Mouse (Mus musculus) retina, embryonic 14.5 days (tissue): ENCODE data around the gene Tmem100.

Experiments
- DNase-seq: peaks from one replicate; pipeline ENCODE4 v3.0.0-alpha.2; 2015; ENCODE audit warnings: low spot score

Tmem100 gene

DNA sequence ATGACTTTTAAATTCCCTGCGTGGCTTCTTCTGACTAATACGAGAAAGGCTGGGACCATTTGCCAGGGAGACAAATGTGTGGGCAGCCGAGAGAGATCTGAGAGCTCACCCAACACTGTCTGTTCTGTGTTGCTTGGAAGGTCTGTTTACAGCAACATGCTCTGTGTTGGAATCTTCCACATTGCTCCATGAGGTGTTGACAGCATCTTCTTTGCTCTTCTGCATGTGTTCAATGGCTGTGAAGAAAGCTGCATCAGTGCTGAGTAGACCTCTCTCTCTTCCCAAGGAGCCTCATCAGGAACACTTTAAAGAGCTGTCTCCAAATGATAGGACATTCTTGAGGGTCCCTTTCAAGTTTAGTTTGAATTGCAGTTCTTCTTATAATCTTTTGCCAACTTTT, 32.5 kb downstream of the Tmem100 start:
- no peak for DNase-seq

DNA sequence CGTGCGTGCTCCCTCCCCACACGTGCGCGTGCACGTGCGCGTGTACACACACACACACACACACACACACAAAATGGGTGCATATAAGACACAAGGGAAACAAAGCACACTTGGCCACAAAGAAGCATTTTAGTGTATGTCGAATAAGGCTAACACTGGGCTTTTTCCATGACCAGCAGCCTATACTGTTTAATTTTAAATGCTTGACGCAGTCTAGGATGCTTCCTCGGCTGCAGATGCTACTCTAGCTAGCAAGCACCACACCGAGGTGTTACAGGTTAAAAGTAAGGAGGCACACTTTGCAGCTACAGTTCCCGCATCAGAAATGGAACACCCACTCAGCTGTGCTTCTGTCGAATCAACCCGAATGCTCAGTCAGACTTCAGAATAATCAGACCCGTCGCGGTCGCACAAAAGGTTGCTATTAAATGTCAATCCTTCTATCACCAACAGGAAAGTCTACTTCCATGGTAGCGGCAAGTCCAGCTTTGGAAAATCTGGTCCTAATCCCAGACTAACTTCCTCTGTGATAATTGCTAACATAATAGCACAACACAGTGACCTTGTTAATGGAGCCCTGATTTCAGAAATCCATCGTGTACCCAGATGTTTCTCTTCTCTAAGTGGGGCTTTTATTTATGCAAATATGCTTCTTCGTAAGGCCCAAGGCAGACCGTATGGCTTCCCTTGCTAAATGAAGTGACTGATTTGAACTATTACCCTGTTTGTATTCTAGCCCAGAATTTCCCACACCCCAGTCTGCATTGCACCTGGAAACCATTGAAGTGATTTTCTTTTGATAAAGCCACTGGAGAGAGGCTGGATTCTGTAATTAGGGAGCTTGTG, 36.5 kb downstream of the Tmem100 start:
- DNase-seq = no peak

DNA sequence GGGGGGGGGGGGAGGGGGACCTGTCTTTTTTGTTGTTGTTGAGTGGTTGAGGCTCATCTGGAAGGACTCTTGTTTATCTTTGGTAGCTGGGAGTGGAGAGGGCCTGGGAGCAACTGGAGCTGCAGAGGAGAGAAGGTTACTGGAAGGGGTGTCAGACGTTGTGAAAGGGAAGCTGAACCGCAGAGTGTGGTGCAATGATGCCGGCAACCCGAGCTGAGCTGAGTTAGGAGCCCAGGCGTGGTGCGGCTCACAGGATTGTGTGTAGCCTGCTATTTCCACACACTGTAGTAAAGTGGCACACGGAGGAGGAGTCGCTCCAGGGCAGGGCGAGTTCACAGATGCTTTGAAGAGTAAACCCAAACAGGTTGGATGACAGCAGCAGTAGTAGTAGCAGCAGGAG, 41.6 kb downstream of the Tmem100 start:
- peak; percentile 5 for DNase-seq

DNA sequence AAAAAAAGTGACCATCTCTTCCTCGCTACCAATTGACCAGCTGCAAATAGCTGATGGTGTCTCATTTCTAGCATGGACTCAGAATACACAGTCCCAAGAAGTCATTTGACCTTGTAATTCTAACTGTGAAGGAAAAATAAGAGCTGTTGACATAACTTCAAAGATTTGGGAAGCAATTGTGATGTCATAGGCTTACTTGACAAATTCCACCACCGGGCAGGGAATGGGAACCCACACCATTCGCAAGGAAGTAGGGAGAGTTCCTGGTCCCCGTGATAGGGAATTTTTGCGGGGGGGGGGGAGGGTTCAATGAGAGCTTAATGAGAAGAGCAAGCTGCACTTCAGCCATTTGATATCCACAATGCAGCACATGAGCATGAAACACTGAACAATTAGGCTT, 43.1 kb downstream of the Tmem100 start:
- no peak for DNase-seq

DNA sequence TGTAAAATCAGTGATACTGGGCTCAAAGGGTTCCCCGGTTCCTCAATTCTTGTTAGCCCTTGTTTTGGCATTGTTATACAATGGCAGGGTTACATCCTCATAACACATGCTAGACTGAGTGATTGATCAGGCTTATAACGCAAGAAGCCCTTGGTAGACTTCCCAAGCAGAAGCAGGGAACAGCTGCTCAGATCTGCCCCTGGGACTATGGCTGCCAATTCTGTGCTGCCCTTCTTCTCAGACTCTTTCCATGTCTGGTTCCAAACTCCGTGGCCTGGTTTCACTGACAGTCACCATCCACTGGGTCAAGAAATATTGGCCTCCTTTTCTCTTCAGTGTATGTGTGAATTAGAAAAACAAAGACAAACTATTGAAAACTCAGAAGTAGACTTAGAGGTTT, 46.5 kb downstream of the Tmem100 start:
- no peak for DNase-seq

DNA sequence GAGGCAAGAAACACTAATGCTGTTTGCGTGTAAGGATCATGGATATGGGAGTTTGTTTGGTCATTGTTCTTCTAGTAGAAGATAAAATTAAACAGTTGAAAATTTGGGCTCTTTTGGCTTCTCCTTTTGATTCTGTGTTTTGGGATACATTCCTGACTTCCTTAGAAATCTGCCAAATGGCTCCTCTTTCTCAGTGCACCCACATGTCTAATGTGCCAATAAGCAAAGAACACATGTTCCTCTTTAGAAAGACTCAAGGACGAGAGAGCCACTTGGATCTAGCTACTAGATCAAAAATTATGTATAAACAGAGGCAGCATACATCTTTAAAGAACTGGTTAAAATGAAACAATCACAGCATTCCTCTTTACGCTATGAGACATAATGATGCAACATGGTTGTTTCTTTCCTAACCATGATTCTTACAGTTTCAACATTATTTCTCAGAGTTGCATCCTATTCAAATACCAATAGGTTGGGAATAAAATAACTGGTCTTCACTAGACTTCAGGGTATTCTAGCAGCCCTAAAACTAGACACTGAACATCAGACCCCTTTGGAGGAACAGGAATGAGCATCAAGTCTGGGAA, 50.6 kb downstream of the Tmem100 start:
- no peak for DNase-seq

DNA sequence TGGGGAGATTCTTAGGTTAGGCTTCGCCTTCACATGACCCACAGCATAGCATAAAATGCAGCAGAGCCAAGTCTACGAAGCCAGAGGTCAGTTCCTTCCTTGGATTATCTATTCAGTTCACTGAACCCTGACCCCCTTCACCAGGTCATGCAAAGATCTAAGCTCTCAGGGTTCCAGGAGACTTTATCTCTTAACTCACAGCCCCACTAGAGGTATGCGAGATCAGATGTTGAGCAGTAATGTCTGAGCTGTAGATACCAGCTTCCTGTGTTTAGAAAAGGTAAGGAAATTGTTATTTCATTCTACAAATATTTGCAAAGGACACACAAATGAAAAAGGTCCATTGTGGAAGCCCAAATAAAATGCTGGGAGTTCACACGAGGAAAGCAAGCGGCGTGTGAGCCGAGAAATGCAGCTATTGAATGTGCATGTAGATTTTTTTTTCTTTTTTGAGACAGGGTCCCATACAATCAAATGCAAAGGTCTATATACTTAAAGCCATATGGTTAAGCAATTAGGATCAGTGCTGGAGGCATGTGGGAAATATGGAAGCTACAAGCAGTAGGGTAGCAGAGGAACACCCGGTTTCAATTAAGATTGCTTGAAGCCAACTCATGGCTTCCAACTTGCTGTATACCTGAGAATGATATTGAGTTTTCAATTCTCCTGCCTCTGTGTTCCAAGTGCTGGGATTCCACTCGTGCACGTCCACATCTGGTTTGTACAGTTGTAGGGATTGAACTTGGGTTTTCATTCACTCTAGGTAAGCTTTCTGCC, 51.9 kb downstream of the Tmem100 start:
- no peak for DNase-seq

DNA sequence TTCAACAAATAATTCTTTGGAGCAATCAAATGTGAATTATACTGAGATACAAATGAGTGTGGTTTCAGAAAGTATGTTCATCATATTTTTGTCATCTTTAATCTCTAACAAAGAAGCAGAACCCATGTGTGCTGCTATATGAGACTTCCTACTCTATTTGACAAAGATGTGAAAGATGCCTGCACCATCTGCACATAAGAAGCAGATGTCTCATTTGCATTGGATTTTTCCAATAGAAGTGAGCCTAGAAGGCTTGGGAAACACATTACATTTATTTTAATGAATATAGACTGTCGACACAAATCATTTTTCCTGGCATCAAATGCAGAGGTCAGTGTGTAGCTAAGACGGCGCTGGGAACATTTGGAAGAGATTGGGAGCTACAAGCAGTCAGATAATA, 52.9 kb downstream of the Tmem100 start:
- DNase-seq = no peak

DNA sequence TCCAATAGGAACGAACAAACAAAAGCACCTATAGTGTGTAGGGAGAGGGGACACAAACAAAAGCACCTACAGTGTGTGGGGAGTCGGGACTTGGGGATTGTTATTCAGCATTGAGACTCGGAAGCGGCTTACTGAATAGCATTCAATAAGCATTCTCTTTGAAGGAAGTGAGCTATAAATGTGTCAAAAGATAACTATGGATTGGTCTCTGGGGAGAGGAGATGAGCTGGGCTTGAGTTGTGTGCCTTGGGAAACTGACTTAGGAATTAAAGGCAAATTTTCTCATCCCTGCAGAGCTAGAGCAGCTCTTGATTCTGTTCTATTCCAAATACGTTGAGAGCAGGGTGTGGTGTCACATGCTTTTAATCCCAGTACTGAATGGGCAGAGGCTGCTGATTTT, 54.0 kb downstream of the Tmem100 start:
- DNase-seq = no peak
